Mouse (Mus musculus): ENCODE results near the gene Pex19.

Pex19 gene

DNA sequence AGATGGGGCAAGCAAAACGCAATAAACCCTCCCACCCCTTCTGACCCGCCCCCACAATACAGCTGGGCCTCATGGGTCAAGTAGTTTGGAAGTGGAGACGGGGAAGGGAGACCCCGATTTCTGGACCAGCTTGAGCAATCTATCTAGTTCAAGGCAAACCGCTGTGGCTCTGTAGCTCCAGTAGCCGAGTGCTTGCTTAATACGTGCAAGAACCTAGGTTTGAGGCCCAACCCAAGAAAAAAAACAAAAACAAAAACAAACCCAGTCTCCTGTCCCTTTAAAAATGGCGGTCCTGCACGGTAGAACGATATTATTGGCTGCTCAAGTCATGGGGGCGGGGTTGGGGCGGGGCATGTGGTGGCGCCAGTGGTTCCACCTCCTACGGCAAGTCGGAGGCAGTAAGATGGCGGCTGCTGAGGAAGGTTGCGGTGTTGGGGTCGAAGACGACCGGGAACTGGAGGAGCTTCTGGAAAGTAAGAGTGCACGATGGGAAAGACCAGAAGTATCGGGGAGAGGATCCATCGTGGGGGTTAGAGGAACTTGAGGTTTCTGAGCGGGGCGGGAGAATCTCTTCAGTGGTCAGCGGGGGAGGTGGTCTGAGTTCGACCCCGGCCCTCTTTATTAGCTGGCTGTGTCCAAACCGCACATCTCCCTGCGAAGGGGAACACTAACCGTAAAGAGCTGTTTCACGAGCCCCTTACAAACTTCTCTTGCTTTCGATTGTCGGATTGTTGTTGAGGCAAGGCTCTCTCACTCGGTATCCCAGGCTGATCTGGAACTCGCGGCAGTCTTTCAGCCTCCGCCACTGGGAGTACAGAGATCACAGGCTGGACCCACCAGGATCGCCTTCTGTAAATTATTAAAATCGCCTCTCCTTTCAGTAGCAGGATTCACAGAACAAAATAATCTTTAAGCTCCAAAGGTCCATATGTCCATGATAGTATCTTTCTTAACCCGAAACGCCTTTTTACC is at the start of gene Pex19:
Gene Pex19 (plus strand): TSS at position 380 of the 972 bp plus-strand sequence.
- DNase-seq (ENCODE audit: low spot score in 2 of 2): peak; percentile 72 to 80

DNA sequence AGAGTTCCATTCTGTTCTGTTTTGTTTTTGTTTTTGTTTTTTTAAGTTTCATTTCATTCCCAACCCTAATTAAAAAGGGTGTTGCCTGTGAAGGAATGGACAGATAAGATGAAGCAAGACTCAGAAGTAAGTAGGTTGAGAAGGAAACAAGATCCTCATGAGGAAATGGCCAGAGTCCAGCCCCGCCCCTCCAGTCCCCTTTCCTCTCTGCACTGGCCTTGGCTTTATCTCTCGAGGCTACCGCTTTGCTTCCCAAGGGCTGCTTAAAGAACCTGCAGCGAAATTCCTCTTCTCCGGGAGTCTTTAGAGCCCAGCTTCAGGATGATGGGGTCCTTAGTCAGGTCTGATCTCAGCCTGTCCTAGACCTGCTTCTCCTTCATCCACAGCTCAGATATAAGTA is 48.6 kb upstream of the Pex19 start:
- no peak for DNase-seq (ENCODE audit: low spot score in 2 of 2)

DNA sequence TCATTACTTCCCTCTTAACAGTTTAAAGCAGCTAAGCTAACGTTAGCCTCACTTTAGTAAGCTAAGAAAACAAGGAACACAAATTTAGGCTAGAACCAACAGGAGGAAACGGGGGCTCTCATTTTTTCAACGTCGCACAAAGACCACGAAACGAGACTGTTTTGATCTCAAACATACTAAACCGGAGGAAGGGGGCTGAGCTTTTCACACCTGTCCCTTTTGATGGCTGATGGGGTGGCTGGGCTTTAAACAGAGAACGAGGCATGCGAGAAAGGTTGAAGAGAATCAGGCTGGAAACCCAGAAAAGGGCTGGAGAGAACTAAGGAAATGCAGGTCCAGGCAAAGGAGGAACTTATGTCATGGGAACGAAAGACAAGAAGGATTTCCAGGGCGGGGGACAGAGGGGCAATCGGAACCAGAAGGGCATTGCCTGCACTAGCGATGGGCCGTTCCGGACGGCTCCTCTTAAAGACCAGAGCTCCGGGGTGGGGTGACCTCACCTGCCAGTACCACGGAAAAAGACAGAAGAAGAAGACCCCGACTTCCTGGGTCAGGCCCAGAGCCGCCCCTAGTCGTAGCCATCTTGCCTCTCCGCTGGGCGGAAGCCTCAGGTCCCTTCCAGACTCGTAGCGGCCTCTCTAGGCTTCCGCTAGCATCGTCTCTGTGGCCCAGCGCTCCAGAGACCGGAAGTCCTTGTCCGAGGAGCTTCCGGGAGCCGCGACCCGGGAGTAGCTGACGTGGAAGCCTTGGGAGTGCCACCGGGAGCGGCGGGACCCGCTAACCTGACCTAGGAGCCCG is 44.3 kb upstream of the Pex19 start, which contains the start of the genes Copa and Ncstn:
Gene Copa (plus strand): TSS at position 429 of the 798 bp plus-strand sequence.
Gene Ncstn (minus strand): TSS at position 695 of the 798 bp plus-strand sequence.
- peak; percentile 94 to 95 for DNase-seq (ENCODE audit: low spot score in 2 of 2)

DNA sequence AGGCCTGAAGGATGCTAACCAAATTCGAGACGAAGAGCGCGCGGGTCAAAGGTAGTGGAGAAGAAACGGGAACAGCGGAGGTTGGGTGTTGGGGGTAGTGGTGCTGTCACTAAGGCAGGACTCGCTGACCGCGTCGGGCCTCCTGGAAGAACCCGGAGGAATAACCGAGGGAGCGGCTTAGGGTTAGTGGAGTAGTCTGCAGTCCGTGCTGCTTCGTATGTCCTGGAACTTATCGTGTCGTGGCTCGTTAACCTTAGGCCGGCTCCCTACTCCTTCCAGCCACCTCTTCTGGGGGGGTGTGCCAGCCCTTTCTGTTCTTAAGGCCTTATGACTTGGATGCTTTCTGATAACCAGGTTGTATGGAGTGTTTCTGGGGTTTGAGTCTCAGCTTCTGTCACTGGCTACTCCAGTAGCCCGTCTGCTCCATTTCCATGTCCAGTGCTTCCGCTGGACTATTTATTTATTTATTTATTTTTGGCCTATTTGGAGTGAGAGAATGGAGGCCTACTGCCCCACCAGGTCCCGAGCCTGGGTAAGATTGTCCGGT is 43.6 kb upstream of the Pex19 start:
- DNase-seq (ENCODE audit: low spot score in 2 of 2): no peak

DNA sequence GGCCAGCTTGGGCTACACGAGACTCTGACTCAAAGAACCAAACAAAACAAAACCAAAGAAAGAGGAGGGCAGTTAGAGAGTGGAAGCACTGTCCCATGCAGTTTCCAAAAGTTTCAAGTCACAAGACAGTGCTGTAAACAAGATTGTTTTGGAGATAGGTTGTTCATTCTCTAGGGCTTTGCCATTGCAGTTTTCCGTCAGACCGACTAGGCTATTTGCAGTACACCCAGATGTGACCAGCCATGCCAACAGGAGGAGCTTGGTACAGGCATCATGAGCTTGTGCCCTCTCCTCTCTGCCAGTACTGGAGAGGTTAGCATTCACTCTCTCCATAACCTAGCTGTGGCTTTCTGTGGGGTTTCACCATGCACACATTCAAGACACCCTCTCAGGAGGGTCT is 33.0 kb upstream of the Pex19 start:
- no peak for DNase-seq (ENCODE audit: low spot score in 2 of 2)

DNA sequence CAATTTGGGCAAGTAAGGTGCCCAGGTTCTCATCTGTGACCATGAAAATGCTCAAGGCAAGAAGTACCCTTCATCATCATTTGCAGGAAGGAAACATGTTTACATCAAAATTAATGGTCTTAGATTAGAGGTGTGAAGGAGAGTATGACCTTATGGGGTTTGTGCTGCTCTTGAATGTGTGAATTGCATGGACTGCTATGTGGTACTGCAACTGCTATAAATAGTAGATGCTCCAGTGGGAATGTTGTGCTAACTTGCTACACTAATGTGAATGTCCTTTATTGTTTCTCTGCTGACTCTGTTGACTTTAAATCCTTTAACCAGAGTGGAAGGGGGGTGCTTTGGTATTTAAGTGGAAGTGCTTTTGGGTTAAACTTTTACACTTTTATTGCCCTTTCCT is 32.3 kb upstream of the Pex19 start:
- no peak for DNase-seq (ENCODE audit: low spot score in 2 of 2)

DNA sequence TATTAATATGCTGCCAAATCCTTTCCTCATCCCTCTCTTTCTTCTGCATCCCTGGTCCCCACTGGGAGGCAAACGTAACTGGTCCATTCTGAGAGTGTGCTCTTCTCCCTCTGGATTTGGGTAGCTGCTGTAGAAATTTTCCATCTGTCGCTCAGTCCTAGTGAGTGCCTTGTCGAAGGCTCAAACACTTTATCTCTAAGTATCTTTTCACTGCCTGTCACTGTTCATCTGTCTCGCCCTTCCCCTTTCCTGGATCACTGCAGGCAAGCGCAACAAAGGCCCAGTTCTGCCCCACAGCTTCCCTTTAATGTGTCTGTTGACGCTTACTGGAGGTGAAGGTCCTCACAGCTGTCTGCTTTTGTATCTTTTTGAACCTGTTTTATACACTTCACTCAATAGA is 31.4 kb upstream of the Pex19 start:
- DNase-seq (ENCODE audit: low spot score in 2 of 2): no peak

DNA sequence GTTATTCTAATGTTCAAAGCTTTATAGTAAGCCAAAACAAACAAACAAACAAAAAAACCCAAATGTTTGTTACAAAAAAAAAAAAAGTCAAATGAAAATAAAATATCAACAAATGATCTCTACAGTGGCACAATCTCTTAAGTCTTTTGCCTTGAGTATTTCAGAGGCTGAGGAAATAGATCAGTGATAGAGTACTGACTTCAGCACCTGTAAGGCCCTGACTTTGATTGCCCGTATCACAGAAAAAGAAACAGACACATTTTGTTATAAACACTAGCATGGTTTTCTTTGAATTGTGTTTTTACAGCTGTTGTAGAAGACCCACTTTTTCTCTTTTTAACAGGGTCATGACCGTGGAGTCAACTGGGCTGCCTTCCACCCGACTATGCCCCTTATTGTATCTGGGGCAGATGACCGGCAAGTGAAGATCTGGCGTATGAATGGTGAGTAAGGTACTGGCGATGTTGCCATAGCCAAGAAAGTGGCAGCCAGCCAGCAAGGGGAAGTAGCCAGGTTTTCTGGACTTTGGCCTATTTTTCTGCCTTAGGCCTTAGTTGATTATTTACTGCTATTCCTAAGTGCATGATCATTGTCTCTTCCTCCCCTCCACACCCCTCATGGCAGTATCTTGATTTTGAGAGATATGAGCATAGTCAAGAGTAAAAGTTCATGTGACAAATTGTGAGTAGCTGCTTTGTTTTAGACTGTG is 27.1 kb upstream of the Pex19 start:
- DNase-seq (ENCODE audit: low spot score in 2 of 2): no peak

DNA sequence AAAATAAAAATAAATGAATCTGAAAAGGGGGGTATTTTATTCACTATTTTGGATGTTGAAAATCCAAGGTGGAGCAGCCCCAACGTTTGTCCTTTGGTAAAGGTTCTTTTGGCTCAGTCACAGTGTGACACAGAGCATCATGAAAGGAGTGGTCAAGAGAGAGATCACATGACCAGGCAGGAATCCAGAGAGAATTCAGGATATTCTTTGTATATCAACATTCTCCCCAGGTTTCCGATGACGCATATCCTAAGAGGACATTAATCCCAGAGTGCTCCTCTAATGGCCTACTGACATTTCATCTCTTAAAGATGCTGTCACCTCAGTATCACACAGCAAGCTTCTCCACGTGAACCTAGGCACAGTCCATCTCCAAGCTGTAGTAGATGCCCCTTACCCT is 22.9 kb upstream of the Pex19 start:
- DNase-seq (ENCODE audit: low spot score in 2 of 2): no peak

DNA sequence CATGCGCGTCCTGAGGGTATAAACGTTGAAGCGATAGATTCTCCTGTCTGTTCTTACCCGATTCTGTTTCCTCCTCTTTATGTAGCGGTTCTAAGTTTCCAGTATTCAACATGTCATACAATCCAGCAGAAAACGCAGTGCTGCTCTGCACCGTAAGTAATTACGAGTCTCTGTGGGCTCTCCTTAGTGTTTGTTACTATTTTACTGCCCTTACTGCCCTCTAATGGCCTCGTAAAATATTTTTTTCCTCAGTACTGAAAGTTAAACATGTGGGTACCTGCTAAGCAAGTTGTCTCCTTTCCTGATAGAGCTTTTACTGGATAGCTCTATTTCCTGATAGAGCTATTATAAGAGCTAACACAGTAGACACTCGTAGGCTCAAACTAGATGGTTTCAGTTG is 21.5 kb upstream of the Pex19 start:
- DNase-seq (ENCODE audit: low spot score in 2 of 2): no peak

DNA sequence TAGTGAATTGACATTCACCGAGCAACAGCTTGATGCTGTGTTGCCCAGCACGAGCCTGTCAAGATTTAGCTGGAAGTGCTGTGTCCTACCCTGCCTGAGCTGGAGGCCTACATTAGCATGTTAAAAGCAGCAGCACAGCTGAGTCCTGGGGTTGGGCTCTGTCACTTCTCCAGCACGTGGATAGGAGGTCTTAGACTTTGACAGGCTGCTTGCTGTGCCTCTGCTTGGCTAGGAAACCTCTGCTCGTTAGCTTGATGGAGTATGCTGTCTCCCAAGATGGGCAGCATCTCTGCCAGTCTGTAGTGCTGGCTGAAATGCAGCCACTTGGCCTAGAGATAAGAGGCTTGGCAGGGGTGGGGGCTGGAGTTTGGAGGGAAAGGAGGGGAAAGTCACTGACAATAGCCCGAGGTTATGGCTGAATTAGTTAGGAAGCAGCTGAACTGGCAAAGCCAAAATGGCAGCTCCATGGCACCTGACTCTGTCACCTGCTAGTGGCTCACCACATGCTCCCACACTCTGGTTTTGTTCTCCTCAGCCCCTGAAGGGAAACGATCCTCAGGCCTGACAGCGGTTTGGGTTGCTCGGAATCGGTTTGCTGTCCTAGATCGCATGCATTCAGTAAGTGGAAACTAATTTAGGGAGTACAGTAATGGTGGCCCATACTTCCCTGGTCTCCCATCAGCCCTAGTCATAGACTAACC is 18.6 kb upstream of the Pex19 start:
- no peak for DNase-seq (ENCODE audit: low spot score in 2 of 2)

DNA sequence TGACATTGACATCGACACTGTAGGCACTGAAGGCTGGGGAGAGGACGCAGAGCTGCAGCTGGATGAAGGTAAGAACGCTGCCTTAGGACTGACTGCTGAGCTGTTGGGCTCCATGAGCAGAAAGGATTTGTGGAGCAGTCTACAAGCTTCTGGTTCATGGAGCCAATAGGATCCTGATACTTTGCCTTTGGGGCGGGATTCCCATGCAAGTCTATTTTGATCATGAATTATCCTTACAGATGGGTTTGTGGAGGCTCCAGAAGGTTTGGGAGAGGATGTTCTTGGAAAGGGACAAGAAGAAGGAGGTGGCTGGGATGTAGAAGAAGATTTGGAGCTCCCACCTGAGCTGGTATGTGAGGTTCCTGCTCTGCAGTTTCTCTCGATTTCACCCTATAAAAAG is 9.6 kb upstream of the Pex19 start:
- peak in 1 of 2 experiments; percentile 24 for DNase-seq (ENCODE audit: low spot score in 2 of 2)

DNA sequence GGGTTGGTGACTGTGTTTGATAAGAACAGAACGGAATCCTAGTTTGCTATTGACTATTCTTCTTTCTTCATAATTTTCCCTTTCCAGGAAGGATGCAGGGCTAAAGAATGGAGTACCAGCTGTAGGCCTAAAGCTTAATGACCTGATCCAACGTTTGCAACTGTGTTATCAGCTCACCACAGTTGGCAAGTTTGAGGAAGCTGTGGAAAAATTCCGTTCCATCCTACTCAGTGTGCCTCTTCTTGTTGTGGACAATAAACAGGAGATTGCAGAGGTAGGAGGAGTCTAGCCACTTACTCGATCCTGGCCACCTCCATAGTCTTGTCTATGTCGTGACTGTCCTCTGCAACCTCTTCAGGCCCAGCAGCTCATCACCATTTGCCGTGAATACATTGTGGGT is 7.5 kb upstream of the Pex19 start:
- no peak for DNase-seq (ENCODE audit: low spot score in 2 of 2)

DNA sequence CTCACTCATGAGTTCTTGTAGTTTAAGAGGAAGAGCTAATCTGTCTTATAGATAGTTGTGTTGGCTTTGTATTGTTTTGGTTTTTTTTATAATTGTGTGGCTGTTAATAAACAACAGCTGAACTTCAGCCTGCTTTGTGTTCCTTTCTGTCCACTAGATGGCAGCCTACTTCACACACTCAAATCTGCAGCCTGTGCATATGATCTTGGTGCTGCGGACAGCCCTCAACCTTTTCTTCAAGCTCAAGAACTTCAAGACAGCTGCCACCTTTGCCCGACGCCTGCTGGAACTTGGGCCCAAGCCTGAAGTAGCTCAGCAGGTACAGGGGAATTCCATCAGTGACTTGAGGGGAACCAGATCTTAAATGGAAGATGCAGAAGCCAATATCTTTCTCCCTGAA is 6.8 kb upstream of the Pex19 start:
- peak in 1 of 2 experiments; percentile 45 for DNase-seq (ENCODE audit: low spot score in 2 of 2)

DNA sequence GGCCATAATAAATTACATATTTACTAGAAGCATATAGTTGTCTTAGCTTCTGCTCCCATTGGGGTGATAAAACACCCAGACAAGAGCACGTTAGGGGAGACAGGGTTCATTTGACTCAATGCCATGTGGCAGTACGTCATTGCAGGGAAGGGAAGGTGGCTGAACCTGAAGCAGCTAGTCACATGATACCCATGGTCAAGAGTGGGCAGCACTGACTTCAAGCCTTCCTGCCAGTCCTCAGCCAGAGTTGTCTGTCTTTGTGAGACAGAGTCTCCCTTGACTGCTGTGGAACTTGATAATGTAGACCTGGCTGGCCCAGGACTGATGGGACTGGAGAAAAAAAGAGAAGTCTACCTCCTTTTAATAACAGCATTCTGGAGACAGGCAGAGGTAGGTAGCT is 3.9 kb upstream of the Pex19 start:
- no peak for DNase-seq (ENCODE audit: low spot score in 2 of 2)

DNA sequence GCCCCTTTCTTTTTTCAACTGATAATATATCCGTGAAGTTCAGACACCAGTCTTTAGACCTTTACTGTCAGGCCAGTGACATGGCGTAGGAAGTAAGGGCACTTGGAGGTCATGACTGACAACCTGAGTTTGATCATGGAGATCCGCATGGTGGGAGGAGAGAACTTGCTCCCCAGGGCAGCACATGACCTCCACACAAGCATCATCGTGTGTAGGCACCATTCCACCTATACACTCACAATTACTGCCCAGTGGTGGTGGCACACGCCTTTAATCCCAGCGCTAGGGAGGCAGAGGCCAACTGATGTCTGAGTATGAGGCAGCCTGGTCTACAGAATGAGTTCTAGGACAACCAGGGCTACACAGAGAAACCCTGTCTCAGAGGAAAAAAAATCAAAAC is 2.0 kb upstream of the Pex19 start:
- no peak for DNase-seq (ENCODE audit: low spot score in 2 of 2)

DNA sequence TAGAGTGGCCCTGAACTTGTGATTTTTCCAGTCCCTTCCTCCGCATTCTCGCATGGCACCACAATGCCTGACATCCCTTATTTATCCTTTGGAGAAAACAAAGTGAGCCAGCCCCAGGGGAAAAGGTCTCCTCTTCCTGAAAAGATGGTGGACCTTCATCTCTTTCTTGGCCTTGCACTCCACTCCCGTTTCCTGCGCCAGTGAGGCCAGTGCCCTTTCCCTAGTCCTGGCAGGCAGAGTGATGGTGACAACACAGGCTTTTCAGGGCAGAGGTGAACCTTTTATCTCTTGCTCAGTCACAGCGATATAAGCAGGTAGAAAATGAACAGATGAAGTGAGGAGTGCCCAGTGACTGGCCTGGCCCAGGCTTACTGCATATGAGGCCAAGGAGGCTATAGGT is 932 bp downstream of the Pex19 start:
- no peak for DNase-seq (ENCODE audit: low spot score in 2 of 2)

DNA sequence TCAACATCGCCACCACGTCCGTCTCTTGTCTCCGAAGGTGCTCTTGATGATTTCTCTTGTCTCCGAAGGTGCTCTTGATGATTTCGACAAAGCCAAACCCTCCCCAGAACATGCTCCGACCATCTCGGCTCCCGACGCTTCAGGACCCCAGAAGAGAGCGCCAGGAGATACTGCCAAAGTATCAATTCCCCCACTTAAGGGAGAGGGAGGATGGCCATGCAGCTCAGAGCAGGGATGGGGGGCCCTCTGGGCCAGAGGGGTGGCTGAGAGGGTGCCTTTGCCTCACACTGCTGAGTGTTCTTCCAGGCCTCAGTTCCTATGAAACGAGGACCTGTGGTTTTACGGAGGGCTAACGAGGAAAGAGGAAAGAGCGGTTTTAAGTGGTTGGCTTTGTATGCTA is 2.0 kb downstream of the Pex19 start:
- no peak for DNase-seq (ENCODE audit: low spot score in 2 of 2)

DNA sequence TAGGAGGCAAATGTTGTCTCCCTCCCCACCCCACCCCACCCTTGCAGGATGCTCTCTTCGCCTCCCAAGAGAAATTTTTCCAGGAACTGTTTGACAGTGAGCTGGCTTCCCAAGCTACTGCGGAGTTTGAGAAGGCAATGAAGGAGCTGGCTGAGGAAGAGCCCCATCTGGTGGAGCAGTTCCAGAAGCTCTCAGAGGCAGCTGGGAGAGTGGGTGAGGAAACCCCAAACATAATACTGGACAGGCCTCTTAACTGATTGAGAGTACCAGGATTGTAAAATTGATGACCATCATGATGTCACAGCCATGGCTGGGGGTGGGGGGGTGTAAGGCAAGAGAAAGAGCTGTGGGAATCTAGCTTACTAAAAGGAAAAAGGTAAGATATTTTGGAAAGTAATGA is 2.6 kb downstream of the Pex19 start:
- peak in 1 of 2 experiments; percentile 43 for DNase-seq (ENCODE audit: low spot score in 2 of 2)

DNA sequence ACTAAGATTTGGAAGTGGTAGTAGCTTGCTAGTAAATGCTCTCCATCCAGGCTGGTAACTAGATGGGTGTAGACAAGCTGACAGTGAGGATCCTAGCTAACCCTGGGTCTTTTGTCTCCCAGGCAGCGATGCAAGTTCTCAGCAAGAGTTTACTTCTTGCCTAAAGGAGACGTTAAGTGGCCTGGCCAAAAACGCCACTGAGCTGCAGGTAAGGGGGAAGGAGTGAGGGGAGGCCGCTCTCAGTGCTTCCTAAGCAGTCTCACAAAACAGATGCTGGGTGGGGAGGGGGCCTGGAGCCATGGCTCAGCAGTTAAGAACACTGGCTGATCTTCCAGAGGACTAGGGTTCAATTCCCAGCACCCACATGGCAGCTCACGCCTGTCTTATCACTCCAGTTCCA is 3.2 kb downstream of the Pex19 start:
- no peak for DNase-seq (ENCODE audit: low spot score in 2 of 2)

DNA sequence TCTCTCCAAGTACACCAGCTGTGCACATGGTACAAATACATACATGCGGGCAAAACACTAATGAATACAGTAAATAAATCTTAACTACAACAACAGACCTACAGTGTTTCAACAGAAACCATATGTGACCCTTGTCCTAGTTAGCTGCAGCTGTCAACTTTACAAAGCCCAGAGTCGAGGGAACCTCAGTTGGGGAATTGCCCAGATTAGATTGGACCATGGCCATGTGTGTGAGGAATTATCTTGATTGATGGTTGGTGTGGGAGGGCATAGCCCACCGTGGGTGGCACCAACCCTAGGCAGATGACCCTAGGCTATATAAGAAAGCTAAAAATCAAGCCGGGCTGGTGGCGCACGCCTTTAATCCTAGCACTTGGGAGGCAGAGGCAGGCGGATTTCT is 5.8 kb downstream of the Pex19 start:
- DNase-seq (ENCODE audit: low spot score in 2 of 2): no peak

Measured in frontal cortex, postnatal 36 days (tissue).